ENCODE assay signal across 9 mouse cellular contexts in genomic region chr8:123891883-123892585, GRCm38 (mm10). TPM values are rescaled to one million over a fixed set of nuclear protein-coding genes. Genes with fewer than 3 reads are reported as not detected.
A peak's percentile ranks its signal among the peaks of the same experiment; 100 is the strongest.
DNase-seq lines count a peak whose midpoint lies in the region; ATAC-seq lines count a peak whose summit lies in the region.
"Had no signal": no experiment of that assay in that cellular context is flagged by ENCODE, and none has a peak within 500 bp of the region (broad histone marks: within the 10 kb centered on the region; RNA-seq: fewer than 3 reads in every experiment).

No protein-coding gene starts in this region.

- peak overlapping the region; percentile 11 for H3K4me2 ChIP-seq in heart, embryonic 14.5 days (ENCODE audit: low read length)
- peak overlapping the region; percentile 62 for H3K4me2 ChIP-seq in neural tube, embryonic 12.5 days (replicated peaks)
- H3K4me2 ChIP-seq: liver, embryonic 15.5 days had no signal

- no peaks in the 10 kb centered on the region for H3K36me3 ChIP-seq in heart, embryonic 14.5 days (ENCODE audit: control insufficient read depth, insufficient read depth, low read length)
- no peaks in the 10 kb centered on the region for H3K36me3 ChIP-seq in neural tube, embryonic 12.5 days
- H3K36me3 ChIP-seq: liver, embryonic 15.5 days had no signal

- H3K27me3 ChIP-seq in heart, embryonic 14.5 days (ENCODE audit: control insufficient read depth, insufficient read depth, low read length): peaks cover 62% of the 10 kb centered on the region
- H3K27me3 ChIP-seq in neural tube, embryonic 12.5 days (replicated peaks): peaks cover 81% of the 10 kb centered on the region

- peak overlapping the region; percentile 1 to 6; a peak in 1 of 4 replicates for H3K4me3 ChIP-seq in heart, embryonic 14.5 days (ENCODE audit: control insufficient read depth in 1 of 2, insufficient read depth in 1 of 2, low read depth in 1 of 2, low read length in 2 of 2)
- H3K4me3 ChIP-seq in neural tube, embryonic 12.5 days: peak overlapping the region; percentile 33
- H3K4me3 ChIP-seq: liver, embryonic 15.5 days had no signal

- peaks cover 11 to 22% of the 10 kb centered on the region in 2 experiments for H3K4me1 ChIP-seq in heart, embryonic 14.5 days (ENCODE audit: control insufficient read depth in 2 of 2, insufficient read depth in 2 of 2, low read length in 2 of 2)
- H3K4me1 ChIP-seq in neural tube, embryonic 12.5 days: peaks cover 18% of the 10 kb centered on the region

- no peak for ATAC-seq in heart, embryonic 14.5 days (ENCODE audit: insufficient number of reproducible peaks, insufficient read depth, low FRiP score, low read depth)
- peak; percentile 65; the same call in 1 of the 2 replicates for ATAC-seq in neural tube, embryonic 12.5 days (ENCODE audit: low FRiP score, low read depth)

- no peak overlapping the region for H3K27ac ChIP-seq in heart, embryonic 14.5 days (replicated peaks in 1 of 2; ENCODE audit: control insufficient read depth in 1 of 2, insufficient read depth in 1 of 2, low read depth in 2 of 2, low read length in 2 of 2)
- H3K27ac ChIP-seq in neural tube, embryonic 12.5 days: no peak overlapping the region
- H3K27ac ChIP-seq: liver, embryonic 15.5 days had no signal

- no peaks in the 10 kb centered on the region for H3K9me3 ChIP-seq in heart, embryonic 14.5 days (ENCODE audit: control insufficient read depth, low read length)
- H3K9me3 ChIP-seq in neural tube, embryonic 12.5 days: no peaks in the 10 kb centered on the region
- H3K9me3 ChIP-seq: liver, embryonic 15.5 days had no signal

- 10% methylated on average over 49 of the region's 49 CpGs for WGBS in heart, embryonic 14.5 days
- under 1% methylated on average over 49 of the region's 49 CpGs for WGBS in neural tube, embryonic 12.5 days

- no peak for DNase-seq in heart, adult 18-20 months
- DNase-seq in cerebellum, postnatal 10 days: peak; percentile 93 to 94
- peak; percentile 64 to 77 for DNase-seq in frontal cortex, postnatal 25 days (ENCODE audit: low spot score in 2 of 2)
- DNase-seq in layer of hippocampus, postnatal 36 days: peak; percentile 81 to 82
- no peak for DNase-seq in spleen, postnatal 36 days (ENCODE audit: low spot score in 2 of 2)
- DNase-seq in kidney, adult 9 months: no peak

- no peak overlapping the region for H3K9ac ChIP-seq in heart, embryonic 14.5 days (ENCODE audit: low read length)
- peak overlapping the region; percentile 35; the same call in 1 of the 2 replicates for H3K9ac ChIP-seq in neural tube, embryonic 12.5 days
- H3K9ac ChIP-seq: liver, embryonic 15.5 days had no signal

RNA-seq across cellular contexts. Expression of gene Acta1, which starts 2.5 kb away (rescaled TPM):
- polyA plus RNA-seq in heart, embryonic 14.5 days (2014; fragmentation: Nextera tagmentation; extraction: Ambion mirVana): 236 and 241 TPM in 2 replicates
- total RNA-seq in heart, adult 18-20 months (2021): 100 to 1,000 TPM; 385 to 423 TPM
- total RNA-seq in layer of hippocampus, postnatal 36 days (2021): 1 to 10 TPM; 6.4 to 7.6 TPM
- polyA plus RNA-seq in neural tube, embryonic 12.5 days (2016; fragmentation: Nextera tagmentation; extraction: Ambion mirVana): 56.3 and 78.1 TPM in 2 replicates

RNA-seq across cellular contexts. Expression of gene Ccsap, which starts 32.0 kb away (rescaled TPM):
- 2.9 and 3.7 TPM in 2 replicates for polyA plus RNA-seq in heart, embryonic 14.5 days (2014; fragmentation: Nextera tagmentation; extraction: Ambion mirVana)
- under 1 TPM; 0.57 to 0.93 TPM for total RNA-seq in heart, adult 18-20 months (2021)
- 10 to 100 TPM; 56.1 to 56.4 TPM for total RNA-seq in layer of hippocampus, postnatal 36 days (2021)
- polyA plus RNA-seq in neural tube, embryonic 12.5 days (2016; fragmentation: Nextera tagmentation; extraction: Ambion mirVana): 8.2 and 8.5 TPM in 2 replicates

RNA-seq across cellular contexts. Expression of gene Nup133, which starts 57.0 kb away (rescaled TPM):
- 24.2 and 24.9 TPM in 2 replicates for polyA plus RNA-seq in heart, embryonic 14.5 days (2014; fragmentation: Nextera tagmentation; extraction: Ambion mirVana)
- 10 to 100 TPM; 10.9 to 11.0 TPM for total RNA-seq in heart, adult 18-20 months (2021)
- 10 to 100 TPM; 21.8 to 22.2 TPM for total RNA-seq in layer of hippocampus, postnatal 36 days (2021)
- polyA plus RNA-seq in neural tube, embryonic 12.5 days (2016; fragmentation: Nextera tagmentation; extraction: Ambion mirVana): 38.5 and 39.8 TPM in 2 replicates

Comparison
In these comparisons a context has a peak if more than half of its experiments do, and no peak if none do; other contexts are left out.
1. DNase-seq: peak in cerebellum, postnatal 10 days (2 of 2), frontal cortex, postnatal 25 days (2 of 2) and layer of hippocampus, postnatal 36 days (2 of 2); none in heart, adult 18-20 months (0 of 2), spleen, postnatal 36 days (0 of 2) and kidney, adult 9 months (single experiment).
2. RNA of gene Acta1, which starts 2.5 kb away (total RNA-seq): 385 to 423 TPM in heart, adult 18-20 months; 6.4 to 7.6 TPM in layer of hippocampus, postnatal 36 days; every median in the first group is over 10 times any median in the second.
3. RNA of gene Ccsap, which starts 32.0 kb away (total RNA-seq): 56.1 to 56.4 TPM in layer of hippocampus, postnatal 36 days; 0.57 to 0.93 TPM in heart, adult 18-20 months; every median in the first group is over 10 times any median in the second.